Mouse (Mus musculus): ENCODE data around the gene Slc28a2. TPM values are rescaled to one million over a fixed set of nuclear protein-coding genes. Genes with fewer than 3 reads are reported as not detected.
"Not testable (repeated sequence)": the region's sequence is repeated elsewhere in the genome, so short reads cannot be mapped to it uniquely, and the experiment has no call there.

The Slc28a2 gene
- polyA plus RNA-seq, 1 experiment from 2014 or later = not detected

GRCm38 (mm10) chr2:122484641-122485040, 58.4 kb downstream of the Slc28a2 start, which contains the start of gene Gm14085:
TSS of gene Gm14085 (plus strand) at chr2:122484941.
- Histone ChIP-seq H3K36me3 (replicated peaks) (no peaks in the 10 kb centered on the region), H3K9me3 (no peaks in the 10 kb centered on the region), H3K4me3 (no peak within 1 kb of the TSS), H3K27ac (no peak within 1 kb of the TSS), H3K27me3 (ENCODE audit: poor library complexity, severe bottlenecking) (no peaks in the 10 kb centered on the region), H3K4me1 (no peaks in the 10 kb centered on the region)
- 89% methylated on average over 1 of the region's 1 CpGs for WGBS
- DNase-seq (ENCODE audit: extremely low spot score, low spot score) = no peak

- H3K9me3 ChIP-seq; H3K27ac ChIP-seq; H3K36me3 ChIP-seq (replicated peaks); DNase-seq (ENCODE audit: extremely low spot score, low spot score); H3K27me3 ChIP-seq (ENCODE audit: poor library complexity, severe bottlenecking); H3K4me1 ChIP-seq; H3K4me3 ChIP-seq: not testable (repeated sequence)
- WGBS = 69% methylated on average over 3 of the region's 3 CpGs
These were observed 59.4 kb downstream of the Slc28a2 start for GRCm38 (mm10) chr2:122485654-122486053.

GRCm38 (mm10) chr2:122486122-122486521, 59.8 kb downstream of the Slc28a2 start:
- H3K27me3 ChIP-seq (ENCODE audit: poor library complexity, severe bottlenecking); H3K9me3 ChIP-seq: not testable (repeated sequence)

GRCm38 (mm10) chr2:122486674-122487073, 60.4 kb downstream of the Slc28a2 start:
- H3K4me1 ChIP-seq = no peaks in the 10 kb centered on the region
- H3K9me3 ChIP-seq = no peaks in the 10 kb centered on the region
- no peaks in the 10 kb centered on the region for H3K27me3 ChIP-seq (ENCODE audit: poor library complexity, severe bottlenecking)
- H3K36me3 ChIP-seq (replicated peaks) = no peaks in the 10 kb centered on the region
- no peak overlapping the region for H3K27ac ChIP-seq
- DNase-seq (ENCODE audit: extremely low spot score, low spot score) = no peak
- 87% methylated on average over 2 of the region's 2 CpGs for WGBS
- no peak overlapping the region for H3K4me3 ChIP-seq

More at GRCm38 (mm10) chr2:122486122-122486521, 59.8 kb downstream of the Slc28a2 start:
- H3K36me3 ChIP-seq (replicated peaks); H3K4me1 ChIP-seq; H3K4me3 ChIP-seq; H3K27ac ChIP-seq; DNase-seq (ENCODE audit: extremely low spot score, low spot score): not testable (repeated sequence)

Other genes with a start within 250 kb of the Slc28a2 start
- gene Patl2, start 240.3 kb upstream of the Slc28a2 start, polyA plus RNA-seq (2016; fragmentation: Nextera tagmentation; extraction: Ambion mirVana) = not detected in 2 replicates
- not detected in 2 replicates for gene Terb2, start 240.2 kb upstream of the Slc28a2 start, polyA plus RNA-seq (2016; fragmentation: Nextera tagmentation; extraction: Ambion mirVana)
- gene Sord, start 191.7 kb upstream of the Slc28a2 start, polyA plus RNA-seq (2016; fragmentation: Nextera tagmentation; extraction: Ambion mirVana) = 30.7 and 30.9 TPM in 2 replicates
- gene Duox2, start 128.0 kb upstream of the Slc28a2 start, polyA plus RNA-seq (2016; fragmentation: Nextera tagmentation; extraction: Ambion mirVana) = not detected in 2 replicates
- not detected in 2 replicates for gene Duoxa2, start 127.6 kb upstream of the Slc28a2 start, polyA plus RNA-seq (2016; fragmentation: Nextera tagmentation; extraction: Ambion mirVana)
- not detected in 2 replicates for gene Duoxa1, start 112.7 kb upstream of the Slc28a2 start, polyA plus RNA-seq (2016; fragmentation: Nextera tagmentation; extraction: Ambion mirVana)
- gene Duox1, start 110.8 kb upstream of the Slc28a2 start, polyA plus RNA-seq (2016; fragmentation: Nextera tagmentation; extraction: Ambion mirVana) = 0.05 TPM in 1 of 2 replicates, not detected in the other
- 3.3 and 4.6 TPM in 2 replicates for gene Shf, start 57.3 kb upstream of the Slc28a2 start, polyA plus RNA-seq (2016; fragmentation: Nextera tagmentation; extraction: Ambion mirVana)
- gene Gm14085, start 58.5 kb downstream of the Slc28a2 start, polyA plus RNA-seq (2016; fragmentation: Nextera tagmentation; extraction: Ambion mirVana) = not detected in 2 replicates
- 17.7 and 19.0 TPM in 2 replicates for gene Gatm, start 184.8 kb downstream of the Slc28a2 start, polyA plus RNA-seq (2016; fragmentation: Nextera tagmentation; extraction: Ambion mirVana)
- gene AA467197, start 210.5 kb downstream of the Slc28a2 start, polyA plus RNA-seq (2016; fragmentation: Nextera tagmentation; extraction: Ambion mirVana) = 0.56 and 0.91 TPM in 2 replicates

All from forebrain, embryonic 10.5 days (tissue).